Mouse (Mus musculus) testis, adult 2 months (tissue): ENCODE results near the gene Rab24.

Source experiments
- CTCF ChIP-seq: fragments of 200-500 bp; IDR thresholded peaks from 2 replicates; pipeline ENCODE4 v1.5.1; 2012; ENCODE audit warnings: low read depth, mild to moderate bottlenecking, inconsistent platforms, low read length, moderate library complexity; ENCODE audit not compliant: control insufficient read depth, insufficient read depth, insufficient replicate concordance
- POLR2A ChIP-seq: fragments of 200-500 bp; IDR thresholded peaks from 2 replicates; pipeline ENCODE4 v1.6.1; 2012; ENCODE audit warnings: low read depth, mild to moderate bottlenecking, inconsistent platforms, low read length, moderate library complexity; ENCODE audit not compliant: control insufficient read depth

DNA sequence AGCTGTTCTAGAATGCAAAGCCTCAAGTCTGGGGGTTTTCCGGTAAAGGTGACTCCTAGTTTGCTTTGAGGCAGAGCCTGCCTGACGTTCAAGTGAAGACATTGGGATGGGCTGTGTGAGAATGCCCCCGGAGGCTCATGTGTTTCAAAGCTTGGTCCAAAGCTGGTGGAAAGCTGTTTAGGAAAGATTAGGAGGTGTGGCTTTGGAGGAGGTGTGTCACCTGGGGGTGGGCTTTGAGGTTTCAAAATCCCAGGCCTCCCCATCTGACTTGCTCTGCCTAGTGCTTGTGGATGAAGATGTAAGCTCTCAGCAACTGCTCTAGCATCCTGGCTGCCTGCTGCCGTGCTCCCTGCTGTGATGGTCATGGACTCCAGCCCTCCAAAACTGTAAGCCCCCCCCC, 14.0 kb upstream of the Rab24 start:
- no peak for TF ChIP-seq CTCF
- no peak for TF ChIP-seq POLR2A
